Mouse (Mus musculus): ENCODE data around the gene Cs.

DNA sequence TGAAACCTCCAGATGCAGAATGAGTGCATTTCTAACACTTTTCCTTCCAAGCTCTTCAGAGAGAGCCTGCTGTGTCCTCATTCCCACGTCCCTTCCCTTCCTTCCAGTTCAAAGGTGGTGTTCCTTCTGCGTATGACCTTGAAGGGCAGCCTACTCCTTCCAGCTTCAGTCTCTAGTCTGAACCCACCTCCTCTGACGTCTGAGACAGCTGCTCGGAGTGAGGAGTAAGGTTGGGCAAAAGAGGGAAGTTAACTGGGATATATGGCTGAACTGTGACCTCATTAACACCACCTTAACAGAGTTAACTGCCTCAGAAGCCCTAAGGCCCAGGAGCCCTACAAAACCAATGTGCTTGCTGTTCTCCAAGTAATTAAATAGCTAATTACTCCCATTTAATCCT, 33.1 kb downstream of the Cs start:
- TF ChIP-seq CTCF (conservative IDR thresholded peaks at IDR 0.05; ENCODE audit: low read length) (no peak), NANOG (IDR thresholded peaks at IDR 0.05; ENCODE audit: borderline replicate concordance, low read length) (no peak)
